Mouse (Mus musculus) liver, embryonic 14.5 days (tissue): Measurements from ENCODE around the gene Pgs1.

Experiments
- CTCF ChIP-seq: IDR thresholded peaks from 2 replicates; pipeline ENCODE4 v1.5.1; 2016; ENCODE audit warnings: antibody characterized with exemption, low read depth, control low read depth
- EP300 ChIP-seq: IDR thresholded peaks from 2 replicates; pipeline ENCODE4 v1.6.1; 2016; ENCODE audit warnings: antibody characterized with exemption, low read depth

DNA sequence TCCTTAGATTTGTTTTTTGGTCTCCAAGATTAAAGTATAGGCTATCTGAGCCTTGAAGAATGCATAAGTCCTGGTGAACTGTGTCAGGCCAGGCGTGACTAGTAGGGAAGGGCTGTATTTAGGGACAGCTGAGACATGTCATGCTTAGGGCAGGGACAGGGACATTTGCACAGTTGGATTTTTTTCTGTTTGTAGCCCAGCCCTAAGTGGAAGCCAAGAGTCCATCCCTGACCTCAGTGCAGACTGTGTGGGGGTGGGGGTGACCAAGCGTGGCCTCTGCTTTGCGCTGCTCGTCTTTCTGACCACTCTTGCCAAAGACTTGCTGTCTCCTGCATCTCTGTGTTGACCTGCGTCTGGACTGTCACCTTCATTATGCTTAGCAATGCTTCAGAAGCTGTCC lies 18.1 kb downstream of the Pgs1 start:
- TF ChIP-seq CTCF (no peak), EP300 (no peak)
